8 mouse cellular contexts compared by ENCODE assay signal in genomic region chr11:52283596-52284571, GRCm38 (mm10). TPM values are rescaled to one million over a fixed set of nuclear protein-coding genes. Genes with fewer than 3 reads are reported as not detected.
A peak's percentile ranks its signal among the peaks of the same experiment; 100 is the strongest.
DNase-seq lines count a peak whose midpoint lies in the region; ATAC-seq lines count a peak whose summit lies in the region.

No protein-coding gene starts in this region.

- peak; percentile 42 for DNase-seq in urinary bladder, postnatal 25 days (ENCODE audit: low spot score)
- DNase-seq in urinary bladder, adult 2 months (ENCODE audit: low spot score) = no peak
- DNase-seq in ovary, postnatal 36 days (ENCODE audit: low spot score) = peak; percentile 73
- DNase-seq in B cell, adult 2 months = no peak

- H3K27ac ChIP-seq in embryonic facial prominence, embryonic 12.5 days = no peak overlapping the region
- H3K27ac ChIP-seq in heart, embryonic 13.5 days (replicated peaks) = no peak overlapping the region
- peak overlapping the region; percentile 37; the same call in 1 of the 2 replicates for H3K27ac ChIP-seq in kidney, embryonic 14.5 days (ENCODE audit: low read depth, low read length)
- H3K27ac ChIP-seq in lung, embryonic 16.5 days (ENCODE audit: low read length) = peak overlapping the region; percentile 82

- peaks cover 26% of the 10 kb centered on the region for H3K4me1 ChIP-seq in embryonic facial prominence, embryonic 12.5 days
- H3K4me1 ChIP-seq in heart, embryonic 13.5 days = peaks cover 38% of the 10 kb centered on the region
- peaks cover 28% of the 10 kb centered on the region for H3K4me1 ChIP-seq in kidney, embryonic 14.5 days (ENCODE audit: control insufficient read depth, insufficient read depth, low read length)
- peaks cover 35% of the 10 kb centered on the region for H3K4me1 ChIP-seq in lung, embryonic 16.5 days (replicated peaks; ENCODE audit: control insufficient read depth, insufficient read depth, low read length)

- no peak for ATAC-seq in embryonic facial prominence, embryonic 12.5 days (ENCODE audit: insufficient number of reproducible peaks, insufficient read depth, low FRiP score, low TSS enrichment)
- no peak; the same call in 1 of the 2 replicates for ATAC-seq in heart, embryonic 13.5 days (ENCODE audit: extremely low read depth, insufficient number of reproducible peaks, low FRiP score, low TSS enrichment)
- ATAC-seq in kidney, embryonic 14.5 days (ENCODE audit: low FRiP score, low TSS enrichment) = peak; percentile 59
- ATAC-seq in lung, embryonic 16.5 days (ENCODE audit: low read depth) = peak; percentile 80

- peak overlapping the region; percentile 59 for H3K4me3 ChIP-seq in embryonic facial prominence, embryonic 12.5 days
- peak overlapping the region; percentile 73 for H3K4me3 ChIP-seq in heart, embryonic 13.5 days
- peak overlapping the region; percentile 65 for H3K4me3 ChIP-seq in kidney, embryonic 14.5 days (ENCODE audit: low read length)
- H3K4me3 ChIP-seq in lung, embryonic 16.5 days (ENCODE audit: low read length) = peak overlapping the region; percentile 77

- H3K9ac ChIP-seq in embryonic facial prominence, embryonic 12.5 days = no peak overlapping the region
- H3K9ac ChIP-seq in heart, embryonic 13.5 days = peak overlapping the region; percentile 64
- H3K9ac ChIP-seq in kidney, embryonic 14.5 days (ENCODE audit: low read depth, low read length) = peak overlapping the region; percentile 70
- peak overlapping the region; percentile 4 for H3K9ac ChIP-seq in lung, embryonic 16.5 days (ENCODE audit: low read length)

- 7% methylated on average over 44 of the region's 44 CpGs for WGBS in embryonic facial prominence, embryonic 12.5 days
- 10% methylated on average over 44 of the region's 44 CpGs for WGBS in heart, embryonic 13.5 days
- 5% methylated on average over 44 of the region's 44 CpGs for WGBS in kidney, embryonic 14.5 days
- 6% methylated on average over 44 of the region's 44 CpGs for WGBS in lung, embryonic 16.5 days

- no peaks in the 10 kb centered on the region for H3K36me3 ChIP-seq in embryonic facial prominence, embryonic 12.5 days
- H3K36me3 ChIP-seq in heart, embryonic 13.5 days = no peaks in the 10 kb centered on the region
- H3K36me3 ChIP-seq in kidney, embryonic 14.5 days (ENCODE audit: control insufficient read depth, insufficient read depth, low read length) = 0 out of 2 replicates have a peak, but pooled peaks cover 2% of the 10 kb centered on the region
- 0 out of 2 replicates have a peak, but pooled peaks cover 2% of the 10 kb centered on the region for H3K36me3 ChIP-seq in lung, embryonic 16.5 days (ENCODE audit: control insufficient read depth, insufficient read depth, low read length)

- no peaks in the 10 kb centered on the region for H3K9me3 ChIP-seq in embryonic facial prominence, embryonic 12.5 days
- H3K9me3 ChIP-seq in heart, embryonic 13.5 days = no peaks in the 10 kb centered on the region
- H3K9me3 ChIP-seq in kidney, embryonic 14.5 days (ENCODE audit: control insufficient read depth, low read length) = no peaks in the 10 kb centered on the region
- H3K9me3 ChIP-seq in lung, embryonic 16.5 days (ENCODE audit: control insufficient read depth, low read length) = no peaks in the 10 kb centered on the region

- peak overlapping the region; percentile 94 for H3K4me2 ChIP-seq in embryonic facial prominence, embryonic 12.5 days (replicated peaks)
- H3K4me2 ChIP-seq in heart, embryonic 13.5 days = peak overlapping the region; percentile 85
- H3K4me2 ChIP-seq in kidney, embryonic 14.5 days (replicated peaks; ENCODE audit: low read depth, low read length) = peak overlapping the region; percentile 95
- peak overlapping the region; percentile 88 for H3K4me2 ChIP-seq in lung, embryonic 16.5 days (ENCODE audit: low read depth, low read length)

- peaks cover 57% of the 10 kb centered on the region for H3K27me3 ChIP-seq in embryonic facial prominence, embryonic 12.5 days
- peaks cover 39% of the 10 kb centered on the region for H3K27me3 ChIP-seq in heart, embryonic 13.5 days (replicated peaks)
- no peaks in the 10 kb centered on the region for H3K27me3 ChIP-seq in kidney, embryonic 14.5 days (ENCODE audit: control insufficient read depth, insufficient read depth, low read length)
- no peaks in the 10 kb centered on the region for H3K27me3 ChIP-seq in lung, embryonic 16.5 days (ENCODE audit: control insufficient read depth, insufficient read depth, low read depth, low read length)

RNA-seq across cellular contexts. Expression of gene Tcf7, which starts 1.1 kb away (rescaled TPM):
- 6.1 and 8.1 TPM in 2 replicates for polyA plus RNA-seq in urinary bladder, adult 2 months (2012; rRNA removed)
- polyA plus RNA-seq in embryonic facial prominence, embryonic 12.5 days (2016; fragmentation: Nextera tagmentation; extraction: Ambion mirVana) = 6.9 and 8.8 TPM in 2 replicates
- polyA plus RNA-seq in heart, embryonic 13.5 days (2015; fragmentation: Nextera tagmentation; extraction: Ambion mirVana) = 3.5 and 4.3 TPM in 2 replicates
- 18.1 and 27.5 TPM in 2 replicates for polyA plus RNA-seq in kidney, embryonic 14.5 days (2014; fragmentation: Nextera tagmentation; extraction: Ambion mirVana)
- 16.4 and 19.9 TPM in 2 replicates for polyA plus RNA-seq in lung, embryonic 16.5 days (2015; fragmentation: Nextera tagmentation; extraction: Ambion mirVana)

RNA-seq across cellular contexts. Expression of gene Skp1a, which starts 52.1 kb away (rescaled TPM):
- 206 and 212 TPM in 2 replicates for polyA plus RNA-seq in urinary bladder, adult 2 months (2012; rRNA removed)
- polyA plus RNA-seq in embryonic facial prominence, embryonic 12.5 days (2016; fragmentation: Nextera tagmentation; extraction: Ambion mirVana) = 937 and 939 TPM in 2 replicates
- polyA plus RNA-seq in heart, embryonic 13.5 days (2015; fragmentation: Nextera tagmentation; extraction: Ambion mirVana) = 467 and 522 TPM in 2 replicates
- polyA plus RNA-seq in kidney, embryonic 14.5 days (2014; fragmentation: Nextera tagmentation; extraction: Ambion mirVana) = 843 and 964 TPM in 2 replicates
- polyA plus RNA-seq in lung, embryonic 16.5 days (2015; fragmentation: Nextera tagmentation; extraction: Ambion mirVana) = 812 and 833 TPM in 2 replicates

Comparison
In these comparisons a context has a peak if more than half of its experiments do, and no peak if none do; other contexts are left out.
1. DNase-seq: peak in urinary bladder, postnatal 25 days (single experiment) and ovary, postnatal 36 days (single experiment); none in urinary bladder, adult 2 months (single experiment) and B cell, adult 2 months (0 of 2).
2. ATAC-seq: peak in kidney, embryonic 14.5 days (single experiment) and lung, embryonic 16.5 days (single experiment); none in embryonic facial prominence, embryonic 12.5 days (single experiment) and heart, embryonic 13.5 days (single experiment).
3. H3K27ac ChIP-seq: peak in kidney, embryonic 14.5 days (single experiment) and lung, embryonic 16.5 days (single experiment); none in embryonic facial prominence, embryonic 12.5 days (single experiment) and heart, embryonic 13.5 days (single experiment).
4. Peak in every context shown above with its lines, with median percentiles within 50 percentile points of each other: H3K4me2 ChIP-seq and H3K4me3 ChIP-seq.